Mouse (Mus musculus) forebrain, embryonic 13.5 days (tissue): ENCODE results near the gene Camkk1. TPM values are rescaled to one million over a fixed set of nuclear protein-coding genes. Genes with fewer than 3 reads are reported as not detected.

Source experiments
- ATAC-seq: fragments of 200-750 bp; cut with Nextera tagmentation; 2 replicates; pipeline ENCODE4 v1.8.0; 2017
- H3K27ac ChIP-seq: fragments of 300-500 bp; sonication (generic); 2 replicates; pipeline ENCODE4 v1.5.1; 2015; ENCODE audit warnings: inconsistent platforms, mild to moderate bottlenecking, moderate library complexity
- H3K27me3 ChIP-seq: fragments of 300-500 bp; sonication (generic); 2 replicates; pipeline ENCODE4 v1.6.1; 2015; ENCODE audit warnings: mild to moderate bottlenecking, inconsistent platforms
- H3K36me3 ChIP-seq: fragments of 300-500 bp; sonication (generic); 2 replicates; pipeline ENCODE4 v1.6.1; 2015; ENCODE audit warnings: mild to moderate bottlenecking, inconsistent platforms; ENCODE audit not compliant: poor library complexity, severe bottlenecking
- H3K4me1 ChIP-seq: fragments of 300-500 bp; sonication (generic); 2 replicates; pipeline ENCODE4 v1.6.1; 2015; ENCODE audit warnings: inconsistent platforms
- H3K4me2 ChIP-seq: fragments of 300-500 bp; sonication (generic); 2 replicates; pipeline ENCODE4 v1.6.1; 2015; ENCODE audit warnings: inconsistent platforms, mild to moderate bottlenecking, moderate library complexity
- H3K4me3 ChIP-seq: fragments of 300-500 bp; sonication (generic); 2 replicates; pipeline ENCODE4 v1.5.1; 2015; ENCODE audit warnings: mild to moderate bottlenecking, inconsistent platforms
- H3K9ac ChIP-seq: fragments of 300-500 bp; sonication (generic); 2 replicates; pipeline ENCODE4 v1.6.1; 2015; ENCODE audit warnings: mild to moderate bottlenecking, inconsistent platforms
- H3K9me3 ChIP-seq: fragments of 300-500 bp; sonication (generic); replicated peaks from 2 replicates; pipeline ENCODE4 v1.6.1; 2016; ENCODE audit warnings: inconsistent platforms
- WGBS: fragments of 180-500 bp; shearing (Covaris S2); methylation state at CpG from one replicate; pipeline ENCODE4 v1.1.7; 2015; 5-methylcytosine and 5-hydroxymethylcytosine counted together
- polyA plus RNA-seq: library from polyadenylated mRNA; unstranded; fragments of >200 nt; fragmentation: Nextera tagmentation; extraction: Ambion mirVana; gene quantifications from 2 replicates; pipeline ENCODE4 v1.2.1, GENCODE M21; 2015

Camkk1 gene
- polyA plus RNA-seq, 1 experiment from 2014 or later = 10.3 TPM

DNA sequence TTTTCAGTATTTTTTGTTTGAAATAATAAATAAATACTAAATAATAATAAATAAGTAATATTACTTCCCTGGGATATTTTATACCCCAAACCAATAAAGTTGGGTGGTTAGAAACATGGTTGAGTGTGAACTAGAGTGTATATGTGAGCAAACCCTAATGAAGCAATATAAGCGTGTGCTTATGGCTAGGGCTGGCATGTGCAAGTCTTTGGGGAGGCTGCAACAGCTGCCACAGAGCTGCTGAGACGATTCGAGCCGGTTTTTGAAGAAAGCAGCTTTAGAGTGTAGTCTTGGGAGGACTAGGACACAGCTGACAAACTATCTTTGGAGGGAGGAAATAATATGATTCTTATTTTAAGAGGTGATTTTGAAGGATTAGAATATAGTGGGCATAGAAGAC lies 57.5 kb downstream of the Camkk1 start:
- ATAC-seq = no peak
- no peak overlapping the region for H3K4me2 ChIP-seq
- 88% methylated on average over 4 of the region's 4 CpGs for WGBS
- H3K4me1 ChIP-seq = no peaks in the 10 kb centered on the region
- no peak overlapping the region for H3K9ac ChIP-seq
- peaks cover 85% of the 10 kb centered on the region for H3K36me3 ChIP-seq
- H3K9me3 ChIP-seq = no peaks in the 10 kb centered on the region
- no peak overlapping the region for H3K27ac ChIP-seq
- H3K27me3 ChIP-seq = no peaks in the 10 kb centered on the region
- no peak overlapping the region for H3K4me3 ChIP-seq

DNA sequence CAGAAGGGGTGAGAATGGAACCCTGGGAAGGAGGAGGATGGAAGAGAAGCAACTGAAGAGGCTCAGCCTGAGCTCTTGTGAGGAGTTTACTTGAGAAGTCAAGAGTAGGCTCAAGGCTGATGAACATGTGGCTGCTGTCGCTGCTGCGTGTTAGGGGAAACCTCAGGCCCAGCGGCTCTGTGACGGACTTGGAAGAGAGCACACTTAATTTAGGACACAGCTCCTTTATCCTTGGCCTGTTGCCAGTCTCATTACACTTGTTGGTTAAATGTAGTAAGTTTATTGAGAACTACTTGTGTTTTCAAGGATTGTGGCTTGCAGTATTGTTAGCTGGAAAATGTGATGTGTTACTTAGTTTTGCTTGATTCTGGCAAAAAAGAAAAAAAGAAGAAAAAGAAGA lies 57.9 kb downstream of the Camkk1 start:
- H3K9me3 ChIP-seq = no peaks in the 10 kb centered on the region
- no peak overlapping the region for H3K9ac ChIP-seq
- no peak for ATAC-seq
- WGBS = 61% methylated on average over 4 of the region's 4 CpGs
- no peak overlapping the region for H3K4me3 ChIP-seq
- no peak overlapping the region for H3K27ac ChIP-seq
- peaks cover 90% of the 10 kb centered on the region for H3K36me3 ChIP-seq
- H3K27me3 ChIP-seq = no peaks in the 10 kb centered on the region
- no peaks in the 10 kb centered on the region for H3K4me1 ChIP-seq
- no peak overlapping the region for H3K4me2 ChIP-seq

DNA sequence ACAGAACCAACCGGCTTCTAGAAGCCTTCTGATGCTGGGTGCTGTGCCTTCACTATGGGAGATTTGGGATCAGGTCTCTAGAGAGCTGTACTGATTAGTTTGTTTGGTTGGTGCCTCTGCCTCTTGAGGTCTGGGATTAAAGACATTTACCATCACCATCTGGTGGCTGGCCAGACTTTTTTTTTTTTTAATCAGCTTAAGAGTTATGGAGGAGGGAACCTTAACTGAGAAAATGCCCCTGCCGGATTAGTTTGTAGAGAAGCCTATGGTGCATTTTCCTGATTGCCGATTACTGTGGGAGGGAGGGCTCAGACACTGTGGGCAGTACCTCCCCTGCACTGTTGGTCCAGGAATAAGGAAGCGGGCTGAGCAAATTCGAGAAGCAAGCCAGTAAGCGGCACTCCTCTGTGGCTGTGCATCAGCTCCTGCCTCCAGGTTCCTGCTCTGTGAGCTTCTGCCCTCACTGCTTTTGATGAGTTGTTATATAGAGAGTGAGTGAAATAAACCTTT lies 58.5 kb downstream of the Camkk1 start:
- 83% methylated on average over 6 of the region's 6 CpGs for WGBS
- ATAC-seq = no peak

DNA sequence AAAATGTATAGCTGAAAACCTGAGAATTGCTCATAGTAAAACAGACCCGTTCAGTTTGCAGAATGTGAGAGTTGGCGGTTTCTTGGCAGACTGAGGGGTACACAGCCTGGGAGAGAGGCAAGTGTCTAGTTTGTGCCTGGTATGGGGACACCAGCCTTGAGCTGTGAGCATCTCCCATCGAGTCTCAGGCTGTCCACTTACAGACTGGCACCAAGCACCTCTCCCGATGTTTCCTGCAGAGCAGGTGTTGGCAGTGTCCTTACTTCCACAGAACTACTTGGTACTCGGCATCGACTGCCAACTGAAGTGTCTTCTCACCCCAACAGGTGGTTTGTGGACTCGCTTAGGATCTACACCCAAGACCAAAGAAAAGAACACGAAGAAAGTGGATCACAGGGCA lies 59.8 kb downstream of the Camkk1 start:
- WGBS = 96% methylated on average over 8 of the region's 8 CpGs
- Histone ChIP-seq H3K4me1 (no peaks in the 10 kb centered on the region), H3K27me3 (no peaks in the 10 kb centered on the region), H3K9me3 (no peaks in the 10 kb centered on the region), H3K36me3 (peaks cover 90% of the 10 kb centered on the region), H3K27ac (no peak overlapping the region), H3K9ac (no peak overlapping the region), H3K4me2 (no peak overlapping the region), H3K4me3 (no peak overlapping the region)
- no peak for ATAC-seq

More for the DNA sequence above, 58.5 kb downstream of the Camkk1 start:
- Histone ChIP-seq H3K4me1 (no peaks in the 10 kb centered on the region), H3K9me3 (no peaks in the 10 kb centered on the region), H3K27me3 (no peaks in the 10 kb centered on the region), H3K27ac (no peak overlapping the region), H3K36me3 (peaks cover 95% of the 10 kb centered on the region), H3K4me3 (no peak overlapping the region), H3K4me2 (no peak overlapping the region), H3K9ac (no peak overlapping the region)

DNA sequence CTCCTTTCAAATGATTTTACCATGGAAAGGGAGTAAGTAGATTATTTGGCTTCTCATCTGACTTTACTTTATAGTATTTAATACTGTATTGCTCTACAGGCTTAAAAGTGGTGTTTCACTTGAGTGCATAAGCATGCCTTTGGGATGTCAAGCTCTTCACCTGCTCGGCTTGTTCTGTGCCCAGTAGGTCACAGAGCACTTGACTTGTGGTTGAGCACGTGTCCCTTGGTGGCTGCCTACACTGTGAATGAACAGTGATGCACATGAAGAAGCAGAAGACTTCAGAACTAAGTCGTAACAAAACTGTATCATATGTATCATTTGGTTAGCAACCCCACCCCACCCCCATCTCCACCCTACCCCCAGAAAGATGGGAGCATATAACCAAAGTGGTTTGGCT lies 61.5 kb downstream of the Camkk1 start:
- ATAC-seq = no peak
- Histone ChIP-seq H3K4me3 (no peak overlapping the region), H3K27ac (no peak overlapping the region), H3K4me1 (peaks cover 13% of the 10 kb centered on the region), H3K36me3 (peaks cover 82% of the 10 kb centered on the region), H3K4me2 (no peak overlapping the region), H3K9ac (no peak overlapping the region), H3K27me3 (no peaks in the 10 kb centered on the region), H3K9me3 (no peaks in the 10 kb centered on the region)
- 93% methylated on average over 3 of the region's 3 CpGs for WGBS

DNA sequence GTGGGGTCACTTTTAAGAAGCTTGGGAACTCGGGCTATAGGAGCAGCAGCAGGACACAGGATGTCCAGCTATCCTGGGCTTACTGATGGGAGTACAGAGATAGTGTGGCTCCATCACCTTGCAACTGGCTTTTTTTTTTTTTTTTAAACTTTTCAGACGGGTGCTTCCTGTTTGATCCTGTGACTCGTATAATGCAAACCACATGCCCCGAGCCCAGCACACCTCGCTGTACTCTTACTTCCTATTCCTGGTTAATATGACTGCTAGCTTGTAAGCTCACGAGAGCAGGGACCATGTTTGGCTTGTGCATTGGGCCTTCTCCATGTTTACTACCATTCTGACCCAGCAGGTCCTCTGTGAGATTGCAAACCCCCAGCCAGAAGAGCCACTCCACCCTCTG lies 65.5 kb downstream of the Camkk1 start:
- no peak for ATAC-seq
- WGBS = 83% methylated on average over 6 of the region's 6 CpGs
- H3K36me3 ChIP-seq = peaks cover 50% of the 10 kb centered on the region

DNA sequence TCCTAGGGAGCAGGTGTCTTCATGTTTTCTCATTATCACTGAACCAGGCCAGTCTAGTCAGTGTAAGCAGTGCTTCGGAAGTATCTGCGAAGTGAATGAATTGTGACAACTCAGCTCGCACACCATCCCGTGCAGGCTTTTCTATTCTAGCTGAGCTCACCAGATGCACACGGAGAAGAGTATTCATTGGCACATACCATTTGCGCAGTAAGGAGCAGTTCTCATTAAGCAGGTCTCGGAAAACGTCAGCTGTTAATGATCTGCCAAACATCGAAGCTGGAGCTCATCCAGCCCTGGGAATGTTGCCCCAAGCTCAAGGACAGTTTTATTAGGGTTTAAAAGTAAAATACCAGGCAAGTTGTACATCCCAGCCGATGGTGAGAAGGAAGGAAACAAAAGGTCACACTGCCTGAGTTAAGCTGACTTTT lies 66.0 kb downstream of the Camkk1 start:
- Histone ChIP-seq H3K9ac (0 out of 2 replicates have a peak overlapping the region, but pooled peaks have one; percentile 21), H3K27ac (peak overlapping the region; percentile 80), H3K9me3 (no peaks in the 10 kb centered on the region), H3K4me2 (no peak overlapping the region), H3K4me3 (no peak overlapping the region), H3K27me3 (no peaks in the 10 kb centered on the region), H3K4me1 (peaks cover 22% of the 10 kb centered on the region), H3K36me3 (peaks cover 44% of the 10 kb centered on the region)
- WGBS = 57% methylated on average over 10 of the region's 10 CpGs
- peak; percentile 72 for ATAC-seq

More for the DNA sequence above, 65.5 kb downstream of the Camkk1 start:
- no peak overlapping the region for H3K4me3 ChIP-seq
- H3K4me2 ChIP-seq = no peak overlapping the region
- H3K4me1 ChIP-seq = peaks cover 22% of the 10 kb centered on the region
- 0 out of 2 replicates have a peak overlapping the region, but pooled peaks have one; percentile 21 for H3K9ac ChIP-seq
- H3K27ac ChIP-seq = peak overlapping the region; percentile 80
- H3K27me3 ChIP-seq = no peaks in the 10 kb centered on the region
- no peaks in the 10 kb centered on the region for H3K9me3 ChIP-seq

DNA sequence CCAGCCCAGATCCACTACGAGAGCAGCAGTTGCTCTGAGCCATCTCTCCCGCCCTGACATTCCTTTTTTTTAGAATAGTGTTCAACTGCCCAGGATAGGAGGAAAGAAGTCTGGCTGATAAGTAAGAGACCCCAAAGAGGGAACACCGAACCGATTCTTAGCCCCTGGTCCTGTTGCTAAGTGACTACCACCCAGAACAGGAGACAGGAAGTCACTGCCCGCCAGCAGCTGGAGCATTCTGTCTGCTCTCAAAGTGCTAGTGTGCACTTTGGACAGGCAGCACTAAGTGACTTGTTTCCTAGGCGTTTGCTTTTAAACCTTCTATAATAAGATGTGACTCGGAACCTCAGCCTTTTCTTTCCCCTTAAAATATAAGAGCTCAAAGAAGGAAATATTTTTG lies 66.6 kb downstream of the Camkk1 start:
- Histone ChIP-seq H3K9me3 (no peaks in the 10 kb centered on the region), H3K4me2 (no peak overlapping the region), H3K36me3 (peaks cover 40% of the 10 kb centered on the region), H3K4me3 (no peak overlapping the region), H3K9ac (no peak overlapping the region), H3K4me1 (peaks cover 22% of the 10 kb centered on the region), H3K27me3 (no peaks in the 10 kb centered on the region), H3K27ac (peak overlapping the region; percentile 80)
- WGBS = 83% methylated on average over 7 of the region's 7 CpGs
- ATAC-seq = no peak

DNA sequence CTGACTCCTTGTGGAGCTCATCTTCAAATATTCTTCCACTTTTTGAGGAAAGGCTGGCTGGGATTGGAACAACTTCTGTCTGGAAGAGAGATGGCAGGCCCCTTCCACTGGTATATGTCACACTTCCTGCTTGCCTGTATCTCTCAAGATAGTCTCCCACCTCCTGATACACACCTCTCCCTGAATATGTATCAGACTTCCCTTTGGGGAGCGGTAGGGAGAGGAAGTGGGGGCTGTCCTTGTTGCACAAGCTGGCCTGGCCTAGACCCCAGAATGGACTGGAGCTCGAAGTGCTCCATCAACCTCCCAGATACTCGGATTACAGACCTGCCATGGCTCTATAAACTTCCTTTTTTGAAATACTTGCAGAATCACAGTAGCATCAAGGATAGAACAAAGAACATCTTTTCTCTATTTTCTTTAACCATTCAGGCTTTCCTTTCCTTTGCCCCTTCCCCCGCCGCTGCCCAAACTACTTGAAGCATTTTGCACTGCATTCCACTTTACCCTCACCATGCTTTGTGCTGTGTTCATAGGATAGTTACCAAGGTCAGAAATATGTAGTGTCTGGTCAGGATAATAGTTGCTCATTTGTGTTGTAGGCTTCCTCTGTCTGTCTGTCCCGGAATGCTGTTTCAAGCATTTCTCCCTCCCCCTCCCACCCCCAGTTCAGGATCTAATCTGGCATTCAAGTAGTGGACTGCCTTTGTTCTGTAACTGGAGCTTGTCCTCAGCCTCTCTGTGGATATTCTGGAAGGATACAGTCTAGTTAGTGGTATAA lies 69.1 kb downstream of the Camkk1 start:
- Histone ChIP-seq H3K9me3 (no peaks in the 10 kb centered on the region), H3K36me3 (peaks cover 16% of the 10 kb centered on the region; the same call in 1 of the 2 replicates), H3K4me3 (no peak overlapping the region), H3K27ac (no peak overlapping the region), H3K27me3 (no peaks in the 10 kb centered on the region), H3K9ac (no peak overlapping the region), H3K4me2 (no peak overlapping the region), H3K4me1 (peaks cover 22% of the 10 kb centered on the region)
- no peak for ATAC-seq
- WGBS = 57% methylated on average over 6 of the region's 6 CpGs

DNA sequence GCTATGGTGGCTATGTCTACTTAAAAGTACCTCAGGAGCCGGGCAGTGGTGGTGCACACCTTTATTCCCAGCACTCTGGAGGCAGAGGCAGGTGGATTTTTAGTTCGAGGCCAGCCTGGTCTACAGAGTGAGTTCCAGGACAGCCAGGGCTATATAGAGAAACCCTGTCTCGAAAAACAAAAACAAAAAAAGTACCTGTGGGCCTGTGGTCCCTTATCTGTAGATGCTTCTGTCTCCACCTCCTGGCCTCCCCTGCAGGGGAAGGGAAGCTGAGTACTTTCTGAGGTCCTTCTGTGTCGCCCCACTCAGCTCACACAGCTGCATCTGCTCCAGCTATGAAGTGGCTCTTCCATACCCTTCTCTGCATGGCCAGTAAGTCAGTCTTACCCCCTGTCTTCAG lies 71.5 kb downstream of the Camkk1 start, which contains the start of gene Itgae:
TSS of gene Itgae (plus strand) at position 301 of the 400 bp plus-strand sequence.
- no peak within 1 kb of the TSS for H3K9ac ChIP-seq
- peaks cover 9% of the 10 kb centered on the region; the same call in 1 of the 2 replicates for H3K4me1 ChIP-seq
- H3K27me3 ChIP-seq = no peaks in the 10 kb centered on the region
- no peak within 1 kb of the TSS for H3K4me3 ChIP-seq
- H3K4me2 ChIP-seq = no peak within 1 kb of the TSS
- no peaks in the 10 kb centered on the region for H3K9me3 ChIP-seq
- ATAC-seq = no peak
- no peak within 1 kb of the TSS for H3K27ac ChIP-seq
- WGBS = 93% methylated on average over 4 of the region's 4 CpGs
- H3K36me3 ChIP-seq = peaks cover 5% of the 10 kb centered on the region; the same call in 1 of the 2 replicates

DNA sequence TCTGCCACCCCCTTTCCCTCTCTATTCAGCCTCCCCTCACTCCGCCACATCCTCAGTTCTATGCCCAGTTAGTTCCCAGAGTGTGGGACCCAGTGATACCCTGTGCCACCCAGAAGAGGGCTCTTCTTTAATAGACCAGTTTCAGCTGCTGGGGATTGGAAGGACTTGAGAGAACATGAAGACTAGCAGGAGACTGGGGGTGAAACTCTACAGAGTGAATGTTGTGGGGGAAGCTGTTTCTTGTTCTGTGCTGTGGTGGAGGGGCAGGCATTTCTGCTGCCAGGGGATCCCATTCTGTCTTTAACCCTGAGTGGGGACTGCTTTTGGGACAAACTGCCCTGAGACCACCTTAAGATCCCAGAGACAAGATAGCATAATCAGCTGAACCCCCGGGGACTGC lies 72.0 kb downstream of the Camkk1 start:
- Histone ChIP-seq H3K36me3 (0 out of 2 replicates have a peak, but pooled peaks cover 4% of the 10 kb centered on the region), H3K4me2 (no peak overlapping the region), H3K9me3 (no peaks in the 10 kb centered on the region), H3K4me3 (no peak overlapping the region), H3K4me1 (peaks cover 5% of the 10 kb centered on the region; the same call in 1 of the 2 replicates), H3K27ac (no peak overlapping the region), H3K27me3 (no peaks in the 10 kb centered on the region), H3K9ac (no peak overlapping the region)
- 85% methylated on average over 2 of the region's 2 CpGs for WGBS
- no peak for ATAC-seq
